Mouse (Mus musculus): Measurements from ENCODE around the gene Srbd1. TPM values are rescaled to one million over a fixed set of nuclear protein-coding genes. Genes with fewer than 3 reads are reported as not detected.

Gene Srbd1
- polyA plus RNA-seq (2017; shearing (Covaris generic)), result 8.3 TPM

GRCm38 (mm10) chr17:86145079-86145951 is at the start of gene Srbd1:
Gene Srbd1 (minus strand): TSS chr17:86145175.

GRCm38 (mm10) chr17:86167320-86168230 is 22.6 kb upstream of the Srbd1 start, which contains the start of gene Prkce:
Gene Prkce (plus strand): TSS chr17:86167785.

Other genes starting within 250 kb of the Srbd1 start
- gene Prkce, start 22.6 kb upstream of the Srbd1 start, polyA plus RNA-seq (2017; shearing (Covaris generic)), result 13.1 TPM